Mouse (Mus musculus): ENCODE measurements around the gene Grik3.

GRCm38 (mm10) chr4:125535465-125535864 lies 45.0 kb downstream of the Grik3 start:
- no peak for TF ChIP-seq USF1 (IDR thresholded peaks at IDR 0.05; ENCODE audit: low read depth, low read length)
- TF ChIP-seq BHLHE40 (IDR thresholded peaks at IDR 0.05; ENCODE audit: borderline replicate concordance, low read depth, low read length) = no peak
- TF ChIP-seq POLR2A (IDR thresholded peaks at IDR 0.05; ENCODE audit: control insufficient read depth in 1 of 2, insufficient read depth in 1 of 2, low read depth in 1 of 2, low read length in 2 of 2, poor library complexity in 1 of 2) = no peak
- no peak for TF ChIP-seq MEF2A (IDR thresholded peaks at IDR 0.05; ENCODE audit: extremely low read depth, insufficient replicate concordance, low read depth, low read length, poor library complexity, severe bottlenecking)
- no peak for TF ChIP-seq CTCF (IDR thresholded peaks at IDR 0.05 in 2 of 3, conservative IDR thresholded peaks at IDR 0.05 in 1 of 3; ENCODE audit: control insufficient read depth in 1 of 3, insufficient read depth in 1 of 3, low read depth in 2 of 3, low read length in 3 of 3, poor library complexity in 1 of 3, severe bottlenecking in 1 of 3)
- no peak for TF ChIP-seq ZC3H11A (IDR thresholded peaks at IDR 0.05; ENCODE audit: low read depth, low read length)
- no peak for TF ChIP-seq MAX (IDR thresholded peaks at IDR 0.05; ENCODE audit: low read length)
- TF ChIP-seq TCF12 (IDR thresholded peaks at IDR 0.05; ENCODE audit: low read depth, low read length) = no peak
- no peak for TF ChIP-seq HCFC1 (IDR thresholded peaks at IDR 0.05; ENCODE audit: low read depth, low read length)
- TF ChIP-seq SIN3A (IDR thresholded peaks at IDR 0.05; ENCODE audit: low read length) = no peak
- TF ChIP-seq EP300 (IDR thresholded peaks at IDR 0.05; ENCODE audit: low read depth in 1 of 2, low read length in 2 of 2) = no peak

All from MEL (cell line).